Mouse (Mus musculus) c-Kit-negative CD71-positive TER-119-positive erythroid progenitor cells, embryonic 14.5 days (primary cell): ENCODE data around the gene Phospho1.
"Not testable (repeated sequence)": the region's sequence is repeated elsewhere in the genome, so short reads cannot be mapped to it uniquely, and the experiment has no call there.

Experiments used
- DNase-seq: peaks from one replicate; pipeline ENCODE4 v3.0.0-alpha.2; 2013; ENCODE audit warnings: low read depth, low spot score

Phospho1 gene

DNA sequence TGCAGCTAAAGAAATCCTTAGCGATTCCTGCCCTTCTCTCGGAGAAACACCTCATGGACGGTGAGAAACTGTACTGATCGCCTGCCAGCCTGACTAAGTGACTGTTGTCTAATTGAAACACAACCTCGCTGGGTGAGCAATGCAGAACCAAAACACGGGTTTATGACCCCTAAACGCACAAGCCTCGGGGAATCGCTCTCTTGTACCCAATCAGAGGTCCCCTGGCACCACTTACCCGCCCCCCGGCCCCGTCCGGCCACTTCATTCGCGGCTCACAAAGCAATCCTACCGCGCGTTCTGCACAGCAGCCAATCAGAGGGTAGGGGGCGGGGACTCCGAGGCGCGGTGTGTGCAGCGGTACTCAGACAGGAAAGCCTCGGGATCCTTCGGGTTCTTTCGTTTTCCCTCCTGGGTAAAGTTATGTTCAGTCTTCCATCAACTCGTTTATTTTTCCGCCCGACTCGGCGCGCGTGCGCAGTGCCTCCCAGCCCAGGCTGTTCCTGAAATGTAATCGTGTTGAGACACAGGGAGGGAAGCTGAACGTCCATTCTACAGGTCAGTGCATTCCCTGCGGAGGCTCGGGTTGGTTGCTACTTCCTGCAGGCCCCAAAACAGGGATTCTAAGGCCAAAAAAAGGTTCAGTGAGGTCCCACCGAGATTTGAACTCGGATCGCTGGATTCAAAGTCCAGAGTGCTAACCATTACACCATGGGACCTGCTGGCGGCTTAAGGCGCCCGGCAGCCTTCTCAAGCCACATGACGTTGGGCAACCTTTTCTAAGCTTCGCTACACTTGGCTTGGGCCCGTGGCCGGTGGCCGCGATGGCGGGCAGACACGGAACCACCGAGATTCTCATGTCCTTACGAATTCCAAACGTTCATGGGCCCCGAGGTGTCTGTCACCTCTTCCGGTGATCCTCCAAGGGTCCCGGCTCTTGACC is 34.5 kb downstream of the Phospho1 start:
- peak; percentile 93 for DNase-seq

DNA sequence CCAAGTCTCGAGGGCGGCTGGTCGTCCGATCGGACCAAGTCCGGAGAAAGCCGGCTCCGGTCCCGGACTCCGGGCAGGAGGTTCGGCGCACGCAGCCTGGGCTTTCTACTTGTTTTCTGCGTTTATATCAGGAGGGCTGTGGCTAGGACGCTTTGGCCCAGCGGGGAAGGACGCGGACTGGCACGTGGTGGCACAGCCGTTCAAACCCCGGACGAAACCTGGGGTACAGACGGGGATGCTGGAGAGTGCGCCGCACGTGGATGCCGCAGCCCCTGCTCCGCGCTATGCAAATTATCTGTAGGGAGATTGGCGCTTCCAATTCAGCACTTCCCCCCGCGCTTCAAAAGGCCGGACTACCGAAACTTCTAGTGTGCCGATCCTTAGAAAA is 35.2 kb downstream of the Phospho1 start:
- DNase-seq = peak; percentile 47

DNA sequence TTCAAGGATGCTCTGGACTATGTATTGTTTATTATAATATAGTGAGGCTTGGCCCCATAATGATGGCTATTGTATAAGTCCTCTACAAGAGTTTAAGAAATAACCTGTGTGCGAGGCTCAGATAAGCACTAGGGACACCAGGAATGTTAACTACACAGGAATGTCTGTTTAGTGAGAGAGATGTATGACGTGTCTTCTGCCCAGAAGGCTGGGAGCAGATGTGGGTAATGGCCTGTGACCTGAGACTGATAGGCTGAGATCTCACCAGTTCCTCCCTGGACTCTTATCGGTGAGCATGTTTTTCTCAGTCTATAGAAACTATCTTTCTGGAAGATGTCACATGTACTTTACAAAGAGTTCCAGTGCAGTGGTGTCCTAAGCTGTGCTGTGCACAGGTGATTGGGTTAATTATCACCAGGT is 35.8 kb downstream of the Phospho1 start:
- peak; percentile 52 for DNase-seq

DNA sequence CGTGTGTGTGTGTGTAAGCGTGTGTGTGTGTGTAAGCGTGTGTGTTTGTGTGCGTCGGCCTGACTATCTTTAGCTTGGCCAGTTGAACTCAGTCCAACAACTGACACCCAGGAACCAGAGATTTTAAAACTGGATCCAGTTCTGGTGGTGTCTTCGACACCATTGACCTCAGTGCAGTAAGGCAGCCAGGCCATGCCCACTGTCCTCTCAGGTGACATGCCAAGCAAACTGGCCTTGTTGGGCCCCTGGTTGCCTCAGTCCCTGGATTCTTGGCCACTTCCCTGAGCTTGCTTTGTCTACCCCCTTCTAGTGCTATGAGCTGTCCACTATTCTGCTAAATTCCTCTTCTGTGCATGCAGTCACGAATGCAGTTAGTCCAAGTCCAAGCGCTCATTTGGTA is 37.1 kb downstream of the Phospho1 start:
- no peak for DNase-seq

DNA sequence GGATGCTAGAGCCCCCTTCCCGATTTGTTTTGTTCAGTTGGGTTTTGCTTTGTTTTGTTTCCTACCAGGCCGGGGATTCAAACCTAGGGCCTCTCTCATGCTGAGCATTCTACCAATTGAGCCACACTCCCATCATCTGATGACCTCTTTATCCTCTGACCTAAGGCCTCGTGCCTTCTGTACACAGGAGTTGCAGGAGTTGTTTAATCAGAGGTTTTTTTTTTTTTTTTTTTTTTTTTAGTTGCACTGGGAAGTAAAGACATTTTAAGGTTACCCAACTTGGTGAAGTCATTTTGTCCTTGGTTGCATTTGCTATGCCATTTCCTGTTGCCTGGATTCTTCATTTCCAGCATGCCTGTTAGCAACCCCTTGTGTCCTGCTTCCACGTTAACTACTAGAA is 45.1 kb downstream of the Phospho1 start:
- DNase-seq = no peak

DNA sequence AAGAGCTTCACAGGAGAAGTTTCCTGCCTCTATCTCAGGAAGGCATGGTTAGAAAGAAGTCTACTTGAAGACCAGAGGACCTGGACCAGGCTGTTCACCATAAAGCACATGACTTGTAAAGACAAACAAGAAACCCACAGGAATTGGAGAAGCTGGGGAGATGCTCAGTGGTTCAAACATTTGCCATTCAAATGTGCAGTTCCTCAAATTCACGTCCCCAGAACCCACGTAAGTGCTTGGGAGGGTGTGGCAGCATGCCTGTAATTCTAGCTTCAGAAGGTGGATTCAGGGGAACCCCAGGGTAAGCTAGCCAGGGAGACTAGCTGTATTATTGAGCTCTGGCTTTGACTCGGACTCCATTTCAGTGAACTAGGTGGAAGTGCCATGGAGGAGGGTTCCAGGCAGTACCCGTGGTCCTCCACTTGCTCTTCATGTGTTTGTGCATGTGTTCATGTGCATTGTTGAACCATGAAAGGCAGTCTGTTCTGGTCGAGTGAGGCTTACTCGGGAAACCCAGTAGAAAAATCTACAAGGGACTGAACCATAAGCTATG is 45.7 kb downstream of the Phospho1 start:
- no peak for DNase-seq

DNA sequence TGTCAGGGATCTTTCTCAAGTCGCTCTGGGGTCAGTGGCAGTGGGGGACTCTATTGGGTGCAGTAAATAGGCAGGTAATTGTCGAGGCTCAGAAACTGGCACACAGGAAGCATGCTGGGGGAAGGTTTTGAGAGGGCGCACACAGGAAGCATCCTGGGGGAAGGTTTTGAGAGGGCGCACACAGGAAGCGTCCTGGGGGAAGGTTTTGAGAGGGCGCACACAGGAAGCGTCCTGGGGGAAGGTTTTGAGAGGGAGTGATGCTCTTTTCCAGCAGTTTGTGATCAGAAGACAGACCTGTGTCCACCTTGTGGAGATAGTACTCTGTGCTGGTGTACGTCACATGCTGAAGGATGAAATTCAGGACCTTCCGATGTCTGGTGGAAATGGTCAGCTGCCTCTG is 51.5 kb downstream of the Phospho1 start:
- no peak for DNase-seq

DNA sequence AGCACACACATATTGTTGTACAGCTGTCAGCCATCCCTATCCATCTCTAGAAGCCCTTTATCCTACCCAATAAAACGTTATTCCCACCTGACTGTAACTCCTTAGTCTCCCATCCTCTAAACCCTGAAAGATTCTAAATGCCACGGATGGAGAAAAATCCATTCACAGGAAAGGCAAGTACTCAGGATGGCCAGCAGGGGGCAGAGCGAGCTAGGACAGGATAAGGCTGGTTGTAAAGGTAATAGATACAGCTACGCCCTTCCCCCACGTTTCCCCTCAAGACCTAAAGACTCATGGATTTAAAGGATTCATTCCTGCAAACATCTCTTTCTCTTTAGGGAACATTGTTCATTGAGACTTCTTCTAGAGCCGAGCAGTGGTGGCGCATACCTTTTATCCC is 52.0 kb downstream of the Phospho1 start:
- peak; percentile 52 for DNase-seq

DNA sequence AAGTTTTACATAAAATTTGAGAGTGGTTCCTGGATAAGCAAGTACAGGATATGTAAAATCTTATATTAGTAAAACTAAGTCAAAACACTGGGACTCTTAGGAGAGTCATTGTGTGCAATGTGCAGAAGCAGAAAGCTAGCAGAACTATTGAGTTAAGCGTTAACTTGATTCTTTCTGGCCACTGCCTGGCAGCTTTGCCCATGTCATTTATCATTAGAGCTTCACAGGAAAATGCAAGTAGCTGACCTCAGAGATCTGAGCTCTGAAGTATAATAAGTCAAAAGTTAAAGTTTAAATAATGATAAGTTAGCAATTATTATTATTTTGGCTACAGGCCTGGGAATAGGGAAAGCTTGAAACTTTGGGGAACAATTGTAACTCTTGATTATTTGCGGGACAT is 55.6 kb downstream of the Phospho1 start:
- DNase-seq = not testable (repeated sequence)
